Mouse (Mus musculus) lung, embryonic 14.5 days (tissue): ENCODE data around the gene Kif5a. TPM values are rescaled to one million over a fixed set of nuclear protein-coding genes. Genes with fewer than 3 reads are reported as not detected.
A peak's percentile ranks its signal among the peaks of the same experiment; 100 is the strongest.

Experiments
- ATAC-seq: fragments of 200-750 bp; cut with Nextera tagmentation; 2 replicates; pipeline ENCODE4 v1.8.0; 2017; ENCODE audit warnings: mild to moderate bottlenecking, moderate TSS enrichment, moderate library complexity; ENCODE audit not compliant: insufficient read depth
- DNase-seq: peaks from one replicate; pipeline ENCODE4 v3.0.0-alpha.2; 2015
- H3K27ac ChIP-seq: fragments of 300-500 bp; sonication (generic); 2 replicates; pipeline ENCODE4 v1.5.1; 2014; ENCODE audit warnings: low read depth, mild to moderate bottlenecking, moderate library complexity
- H3K27me3 ChIP-seq: fragments of 300-500 bp; sonication (generic); 2 replicates; pipeline ENCODE4 v1.6.1; 2014; ENCODE audit warnings: low read length, control low read depth; ENCODE audit not compliant: insufficient read depth
- H3K36me3 ChIP-seq: fragments of 300-500 bp; sonication (generic); 2 replicates; pipeline ENCODE4 v1.6.1; 2014; ENCODE audit warnings: control low read depth; ENCODE audit not compliant: insufficient read depth
- H3K4me1 ChIP-seq: fragments of 300-500 bp; sonication (generic); 2 replicates; pipeline ENCODE4 v1.6.1; 2014; ENCODE audit warnings: antibody characterized with exemption, control low read depth; ENCODE audit not compliant: insufficient read depth
- H3K4me2 ChIP-seq: fragments of 300-500 bp; sonication (generic); 2 replicates; pipeline ENCODE4 v1.6.1; 2014; ENCODE audit warnings: mild to moderate bottlenecking
- H3K4me3 ChIP-seq: fragments of 300-500 bp; sonication (generic); 2 replicates; pipeline ENCODE4 v1.5.1; 2014; ENCODE audit warnings: low read depth, low read length
- H3K9ac ChIP-seq: fragments of 300-500 bp; sonication (generic); 2 replicates; pipeline ENCODE4 v1.6.1; 2014
- H3K9me3 ChIP-seq: fragments of 300-500 bp; sonication (generic); 2 replicates; pipeline ENCODE4 v1.6.1; 2016; ENCODE audit warnings: low read depth, low read length, control low read depth
- CTCF ChIP-seq: IDR thresholded peaks from 2 replicates; pipeline ENCODE4 v1.5.1; 2016; ENCODE audit warnings: antibody characterized with exemption, low read depth
- WGBS: fragments of 180-500 bp; shearing (Covaris S2); extraction: QIAGEN DNeasy Blood & Tissue Kit; methylation state at CpG from one replicate; pipeline ENCODE4 v1.1.7; 2014; 5-methylcytosine and 5-hydroxymethylcytosine counted together
- polyA plus RNA-seq: library from polyadenylated mRNA; unstranded; fragments of >200 nt; fragmentation: Nextera tagmentation; extraction: Ambion mirVana; gene quantifications from 2 replicates; pipeline ENCODE4 v1.2.1, GENCODE M21; 2014

Gene Kif5a
- polyA plus RNA-seq, 1 experiment from 2014 or later = 0.64 TPM

DNA sequence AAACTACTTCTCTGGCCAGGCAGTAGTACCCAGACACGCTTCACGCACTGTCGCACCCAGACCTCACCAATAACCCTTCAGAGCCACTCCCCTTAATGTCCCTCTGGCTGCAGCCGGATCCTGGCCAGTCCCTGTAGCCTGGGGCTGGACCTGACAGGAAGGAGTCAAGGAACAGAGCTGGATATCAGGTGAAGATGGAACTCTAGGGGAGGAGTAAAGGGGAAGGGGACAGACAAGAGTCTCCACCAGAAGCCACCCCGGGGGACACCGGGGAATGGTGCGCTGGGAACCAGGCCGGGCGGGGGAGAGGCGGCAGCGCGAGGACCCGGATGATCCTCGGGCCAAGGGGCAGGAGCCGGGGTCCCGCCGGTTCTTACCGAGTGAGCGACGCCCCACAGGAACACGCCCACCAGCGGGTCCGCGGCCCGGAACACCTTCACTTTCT is 52.2 kb downstream of the Kif5a start:
- H3K27ac ChIP-seq = no peak overlapping the region
- H3K9ac ChIP-seq = peak overlapping the region; percentile 75
- ATAC-seq (peak; percentile 72), DNase-seq (peak; percentile 53)
- no peak for TF ChIP-seq CTCF
- no peaks in the 10 kb centered on the region for H3K27me3 ChIP-seq
- no peaks in the 10 kb centered on the region for H3K9me3 ChIP-seq
- H3K4me3 ChIP-seq = peak overlapping the region; percentile 81
- no peaks in the 10 kb centered on the region for H3K4me1 ChIP-seq
- H3K4me2 ChIP-seq = peak overlapping the region; percentile 91
- WGBS = under 1% methylated on average over 24 of the region's 25 CpGs
- peaks cover 23% of the 10 kb centered on the region for H3K36me3 ChIP-seq

DNA sequence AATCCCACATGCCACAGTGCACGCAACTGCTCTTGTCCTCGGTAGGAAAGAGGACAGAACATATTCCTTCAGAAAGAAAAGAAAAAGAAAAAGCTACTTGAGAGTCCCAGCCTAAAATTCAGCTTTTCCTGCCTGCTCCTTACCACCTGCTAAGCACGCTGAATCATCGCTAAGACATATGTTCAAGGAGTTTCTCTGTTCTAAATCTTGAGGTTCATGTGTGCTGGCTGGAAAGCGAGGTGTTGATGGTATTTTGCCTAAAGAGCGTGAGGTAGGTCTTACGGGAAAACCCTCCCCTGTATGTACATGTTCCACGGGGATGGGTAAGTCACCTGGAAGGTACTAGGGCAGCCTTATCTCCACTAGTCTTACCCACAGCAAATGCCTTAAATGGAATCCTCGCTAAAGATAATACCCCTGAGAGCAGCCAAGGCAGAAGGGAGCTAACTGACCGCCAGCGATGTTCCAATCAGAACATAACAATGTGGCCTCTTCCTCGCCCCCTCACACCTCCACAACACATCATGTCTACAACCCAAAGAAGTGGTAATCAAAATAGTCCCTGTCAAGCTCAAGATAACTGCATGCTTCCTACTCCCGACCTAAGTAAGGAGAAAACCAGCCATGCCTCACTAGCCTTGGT is 53.1 kb downstream of the Kif5a start:
- H3K9me3 ChIP-seq = no peaks in the 10 kb centered on the region
- H3K4me3 ChIP-seq = peak overlapping the region; percentile 81
- H3K36me3 ChIP-seq = peaks cover 31% of the 10 kb centered on the region
- DNase-seq (no peak), ATAC-seq (no peak)
- H3K27ac ChIP-seq = no peak overlapping the region
- H3K4me1 ChIP-seq = no peaks in the 10 kb centered on the region
- H3K4me2 ChIP-seq = peak overlapping the region; percentile 91
- peak overlapping the region; percentile 75 for H3K9ac ChIP-seq
- no peaks in the 10 kb centered on the region for H3K27me3 ChIP-seq
- no peak for TF ChIP-seq CTCF
- 77% methylated on average over 13 of the region's 13 CpGs for WGBS

DNA sequence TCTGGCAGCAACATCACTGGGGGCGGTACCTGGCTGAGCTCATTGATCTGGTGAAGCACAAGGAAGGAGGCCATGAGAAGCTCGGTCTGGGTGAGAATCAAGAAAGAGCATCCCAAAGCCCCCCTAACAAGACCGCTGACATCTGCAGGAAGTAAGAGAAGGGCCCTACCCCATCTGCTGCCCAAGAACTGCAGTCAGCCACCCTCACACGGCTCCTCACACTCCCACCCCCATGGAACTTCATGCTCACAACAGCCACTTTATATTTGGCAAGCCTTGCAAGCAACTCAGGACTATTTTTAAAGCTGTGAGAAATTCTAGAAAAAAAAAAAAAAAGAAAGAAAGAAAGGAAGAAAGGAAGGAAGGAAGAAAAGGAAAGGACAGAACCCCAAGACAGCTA is 54.2 kb downstream of the Kif5a start:
- ATAC-seq (no peak), DNase-seq (no peak)
- no peak overlapping the region for H3K4me2 ChIP-seq
- WGBS = 74% methylated on average over 4 of the region's 4 CpGs
- H3K27me3 ChIP-seq = no peaks in the 10 kb centered on the region
- no peak overlapping the region for H3K9ac ChIP-seq
- no peaks in the 10 kb centered on the region for H3K9me3 ChIP-seq
- no peak overlapping the region for H3K27ac ChIP-seq
- peaks cover 40% of the 10 kb centered on the region for H3K36me3 ChIP-seq
- TF ChIP-seq CTCF = no peak
- no peak overlapping the region for H3K4me3 ChIP-seq
- H3K4me1 ChIP-seq = no peaks in the 10 kb centered on the region

DNA sequence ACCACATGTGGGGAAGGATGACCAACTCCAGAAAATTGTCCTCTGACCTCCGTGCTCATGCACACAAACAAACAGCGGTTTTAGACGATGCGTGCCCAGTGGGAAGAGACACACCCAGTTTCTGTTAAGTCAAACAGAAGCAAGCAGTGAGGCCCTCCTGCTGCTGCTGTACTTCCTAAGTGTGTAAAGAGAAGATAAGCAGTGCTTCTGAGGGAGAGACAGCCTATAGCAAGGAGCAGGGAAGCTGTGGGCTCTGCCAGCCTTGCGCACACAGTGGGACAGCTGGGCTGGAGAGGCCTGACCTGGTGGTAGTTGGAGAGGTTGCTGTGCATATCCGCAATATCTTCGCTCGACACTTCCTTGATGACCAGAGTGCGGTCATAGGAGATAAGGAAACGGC is 57.8 kb downstream of the Kif5a start:
- peak; percentile 68 for ATAC-seq
- H3K4me2 ChIP-seq = peak overlapping the region; percentile 20; the same call in 1 of the 2 replicates

DNA sequence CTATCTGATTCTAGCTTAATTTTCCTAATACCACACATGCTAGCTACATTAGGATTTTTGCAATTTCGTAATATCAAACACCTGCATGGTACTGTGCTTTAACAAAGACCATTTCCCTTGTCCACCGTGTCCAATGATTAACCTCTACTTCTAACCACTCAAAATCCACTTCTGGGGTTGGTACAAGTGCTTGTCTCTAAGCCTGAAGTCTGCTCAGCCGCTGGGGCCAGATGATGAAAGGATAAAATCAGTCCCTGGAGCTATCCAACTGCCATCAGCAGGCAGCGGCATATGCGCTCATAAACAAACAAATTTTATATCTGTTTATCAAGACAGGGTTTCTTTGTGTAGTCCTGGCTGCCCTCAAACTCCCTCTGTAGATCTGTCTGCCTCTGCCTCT is 58.6 kb downstream of the Kif5a start:
- no peak for TF ChIP-seq CTCF
- Histone ChIP-seq H3K4me3 (no peak overlapping the region), H3K4me1 (no peaks in the 10 kb centered on the region), H3K4me2 (peak overlapping the region; percentile 20; the same call in 1 of the 2 replicates), H3K9ac (no peak overlapping the region), H3K27ac (peak overlapping the region; percentile 58; the same call in 1 of the 2 replicates), H3K27me3 (no peaks in the 10 kb centered on the region), H3K9me3 (no peaks in the 10 kb centered on the region), H3K36me3 (peaks cover 61% of the 10 kb centered on the region)
- WGBS = 65% methylated on average over 5 of the region's 5 CpGs
- no peak for ATAC-seq
- no peak for DNase-seq

More for the DNA sequence above, 57.8 kb downstream of the Kif5a start:
- no peak for DNase-seq
- no peak overlapping the region for H3K9ac ChIP-seq
- H3K4me1 ChIP-seq = no peaks in the 10 kb centered on the region
- no peaks in the 10 kb centered on the region for H3K27me3 ChIP-seq
- peak overlapping the region; percentile 58; the same call in 1 of the 2 replicates for H3K27ac ChIP-seq
- no peaks in the 10 kb centered on the region for H3K9me3 ChIP-seq
- H3K36me3 ChIP-seq = peaks cover 59% of the 10 kb centered on the region
- TF ChIP-seq CTCF = no peak
- H3K4me3 ChIP-seq = no peak overlapping the region
- 70% methylated on average over 10 of the region's 10 CpGs for WGBS

DNA sequence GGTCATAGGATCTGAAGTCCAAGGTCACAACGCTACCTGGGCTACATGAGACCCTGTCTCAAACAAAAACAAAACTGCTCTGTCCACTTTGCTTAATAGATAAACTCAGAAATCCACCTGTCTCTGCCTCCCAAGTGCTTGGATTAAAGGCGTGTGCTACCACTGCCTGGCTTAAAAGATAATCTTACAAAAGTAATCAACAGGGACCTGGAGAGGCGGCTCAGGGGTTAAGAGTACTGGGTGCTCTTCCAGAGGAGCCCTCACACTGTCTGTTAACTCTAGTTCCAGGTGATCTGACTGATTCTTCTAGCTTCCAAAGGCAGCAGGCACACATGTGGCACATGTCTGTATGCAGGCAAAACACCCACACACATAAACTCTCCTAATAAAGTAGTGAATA is 60.0 kb downstream of the Kif5a start:
- H3K4me2 ChIP-seq = no peak overlapping the region
- TF ChIP-seq CTCF = no peak
- H3K27ac ChIP-seq = 0 out of 2 replicates have a peak overlapping the region, but pooled peaks have one; percentile 24
- H3K4me1 ChIP-seq = no peaks in the 10 kb centered on the region
- H3K27me3 ChIP-seq = no peaks in the 10 kb centered on the region
- ATAC-seq = no peak
- DNase-seq = no peak
- no peak overlapping the region for H3K4me3 ChIP-seq
- H3K9ac ChIP-seq = no peak overlapping the region
- 91% methylated on average over 3 of the region's 3 CpGs for WGBS
- H3K9me3 ChIP-seq = no peaks in the 10 kb centered on the region
- H3K36me3 ChIP-seq = peaks cover 66% of the 10 kb centered on the region

DNA sequence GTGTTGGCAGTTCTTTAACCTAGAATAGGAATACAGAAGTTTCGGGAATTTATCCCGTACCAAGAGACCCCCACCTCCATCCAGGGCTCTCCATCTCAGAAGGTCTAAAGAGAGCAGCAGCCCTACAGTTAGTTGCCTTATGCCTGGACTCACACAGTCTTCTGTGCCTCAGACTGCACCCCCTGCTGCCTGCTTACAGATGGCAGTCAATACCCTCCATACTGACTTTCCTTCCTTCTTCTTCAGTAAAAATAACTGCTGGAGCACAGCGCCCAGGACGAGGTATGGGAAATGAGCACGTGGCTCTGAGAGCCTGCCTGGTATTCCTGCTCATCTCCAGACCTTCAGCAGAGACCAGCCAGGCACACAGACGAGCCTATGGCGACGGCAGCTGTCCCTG is 62.9 kb downstream of the Kif5a start:
- WGBS = 77% methylated on average over 8 of the region's 8 CpGs
- no peaks in the 10 kb centered on the region for H3K9me3 ChIP-seq
- no peak overlapping the region for H3K27ac ChIP-seq
- peaks cover 51% of the 10 kb centered on the region for H3K36me3 ChIP-seq
- TF ChIP-seq CTCF = peak; percentile 35
- no peak overlapping the region for H3K4me3 ChIP-seq
- no peaks in the 10 kb centered on the region for H3K27me3 ChIP-seq
- no peak for DNase-seq
- H3K9ac ChIP-seq = no peak overlapping the region
- H3K4me1 ChIP-seq = no peaks in the 10 kb centered on the region
- H3K4me2 ChIP-seq = no peak overlapping the region
- ATAC-seq = no peak
